Mouse (Mus musculus) heart, adult 2 months (tissue): ENCODE results near the gene Olfr1484.

Experiments
- CTCF ChIP-seq: fragments of 200-600 bp; IDR thresholded peaks from 2 replicates; pipeline ENCODE4 v1.8.1; 2022; ENCODE audit warnings: antibody characterized with exemption, mild to moderate bottlenecking, moderate library complexity
- EP300 ChIP-seq: fragments of 200-500 bp; IDR thresholded peaks from 2 replicates; pipeline ENCODE4 v1.6.1; 2011; ENCODE audit warnings: low read depth, low read length, control low read depth; ENCODE audit not compliant: insufficient read depth

DNA sequence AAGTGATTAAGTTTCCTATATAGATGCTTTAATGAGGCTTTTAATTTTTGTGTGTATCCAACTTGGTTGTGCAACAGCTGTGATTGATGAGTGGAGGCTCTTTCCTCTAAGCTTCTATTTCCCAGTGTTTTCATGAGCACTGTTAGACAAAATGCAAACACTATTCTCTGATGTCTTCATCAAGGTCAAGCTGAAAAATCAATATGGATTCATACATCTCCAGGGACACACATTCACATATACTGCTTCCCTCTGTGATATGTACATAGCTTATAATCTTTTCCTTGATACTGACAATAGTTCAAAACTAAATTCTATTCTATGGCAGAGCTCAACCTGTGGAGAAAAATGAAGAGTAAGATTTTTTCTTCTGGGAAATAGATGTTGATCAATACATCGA, 48.0 kb downstream of the Olfr1484 start, which contains the start of gene Olfr1489:
- TF ChIP-seq CTCF = no peak
- TF ChIP-seq EP300 = no peak
